Mouse (Mus musculus): Measurements from ENCODE around the gene Dnmbp. TPM values are rescaled to one million over a fixed set of nuclear protein-coding genes. Genes with fewer than 3 reads are reported as not detected.

The Dnmbp gene
- polyA plus RNA-seq, 1 experiment from 2014 or later = 8.4 TPM

- H3K27ac ChIP-seq (ENCODE audit: low read depth, low read length) = no peak overlapping the region
- H3K9me3 ChIP-seq (ENCODE audit: control insufficient read depth, low read length) = no peaks in the 10 kb centered on the region
- no peak overlapping the region for H3K9ac ChIP-seq (replicated peaks; ENCODE audit: low read depth, low read length)
- no peaks in the 10 kb centered on the region for H3K27me3 ChIP-seq (ENCODE audit: control insufficient read depth, insufficient read depth, low read length)
- H3K4me3 ChIP-seq (ENCODE audit: low read depth, low read length) = no peak overlapping the region
- no peak overlapping the region for H3K4me2 ChIP-seq (ENCODE audit: low read depth, low read length)
- no peaks in the 10 kb centered on the region for H3K36me3 ChIP-seq (ENCODE audit: control insufficient read depth, insufficient read depth, low read length)
- WGBS = 17% methylated on average over 7 of the region's 7 CpGs
- no peaks in the 10 kb centered on the region for H3K4me1 ChIP-seq (ENCODE audit: control insufficient read depth, insufficient read depth, low read length)
- no peak for ATAC-seq (ENCODE audit: low read depth)
Observed at GRCm38 (mm10) chr19:43894070-43894469, 45.9 kb downstream of the Dnmbp start.

- no peaks in the 10 kb centered on the region for H3K9me3 ChIP-seq (ENCODE audit: control insufficient read depth, low read length)
- H3K4me1 ChIP-seq (ENCODE audit: control insufficient read depth, insufficient read depth, low read length) = no peaks in the 10 kb centered on the region
- no peak for ATAC-seq (ENCODE audit: low read depth)
- H3K27me3 ChIP-seq (ENCODE audit: control insufficient read depth, insufficient read depth, low read length) = no peaks in the 10 kb centered on the region
- H3K4me3 ChIP-seq (ENCODE audit: low read depth, low read length) = no peak overlapping the region
- no peak overlapping the region for H3K4me2 ChIP-seq (ENCODE audit: low read depth, low read length)
- no peak overlapping the region for H3K9ac ChIP-seq (replicated peaks; ENCODE audit: low read depth, low read length)
- WGBS = 75% methylated on average over 5 of the region's 5 CpGs
- no peaks in the 10 kb centered on the region for H3K36me3 ChIP-seq (ENCODE audit: control insufficient read depth, insufficient read depth, low read length)
- no peak overlapping the region for H3K27ac ChIP-seq (ENCODE audit: low read depth, low read length)
Observed at GRCm38 (mm10) chr19:43890487-43890886, 49.5 kb downstream of the Dnmbp start.

DNA sequence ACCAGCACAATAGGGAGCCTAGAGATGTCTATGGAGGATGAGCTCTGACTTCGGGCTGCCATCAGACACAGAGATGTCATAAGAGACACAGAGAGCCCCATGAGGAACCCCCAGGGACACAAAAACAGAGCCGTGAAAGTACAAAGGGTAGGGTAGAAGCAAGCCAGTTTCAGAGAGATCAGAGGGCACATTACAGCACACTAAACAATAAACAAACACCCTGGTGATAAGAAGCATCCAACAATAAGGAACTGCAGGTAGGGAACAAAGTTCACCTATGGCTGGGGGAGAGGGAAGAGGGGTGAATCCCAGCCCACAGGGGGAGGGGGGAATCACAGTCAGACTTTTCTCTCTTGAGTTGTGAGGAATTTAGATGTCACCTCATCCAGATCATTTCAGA, 52.3 kb downstream of the Dnmbp start:
- ATAC-seq (ENCODE audit: low read depth) = no peak
- Histone ChIP-seq H3K4me2 (ENCODE audit: low read depth, low read length) (no peak overlapping the region), H3K36me3 (ENCODE audit: control insufficient read depth, insufficient read depth, low read length) (no peaks in the 10 kb centered on the region), H3K4me3 (ENCODE audit: low read depth, low read length) (no peak overlapping the region), H3K27ac (ENCODE audit: low read depth, low read length) (no peak overlapping the region), H3K9me3 (ENCODE audit: control insufficient read depth, low read length) (no peaks in the 10 kb centered on the region), H3K9ac (replicated peaks; ENCODE audit: low read depth, low read length) (no peak overlapping the region), H3K4me1 (ENCODE audit: control insufficient read depth, insufficient read depth, low read length) (no peaks in the 10 kb centered on the region), H3K27me3 (ENCODE audit: control insufficient read depth, insufficient read depth, low read length) (no peaks in the 10 kb centered on the region)
- 62% methylated on average over 2 of the region's 2 CpGs for WGBS

DNA sequence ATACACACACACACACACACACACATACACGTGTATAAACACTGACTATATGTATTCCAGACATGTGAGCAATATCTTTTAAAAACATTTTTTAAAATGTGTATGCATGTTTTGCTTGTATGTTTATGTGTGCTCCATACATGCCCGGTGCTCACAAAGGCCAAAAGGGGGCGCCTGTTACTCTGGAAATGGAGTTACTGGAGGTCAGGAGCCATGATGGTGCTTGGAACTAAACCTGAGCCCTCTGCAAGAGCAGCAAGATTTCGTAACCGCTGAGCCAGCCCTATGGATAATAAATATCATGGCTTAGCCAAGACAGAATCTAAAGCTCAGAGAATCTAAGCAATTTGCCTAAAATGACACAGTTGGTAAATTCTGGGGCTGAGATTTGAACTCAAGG, 52.7 kb downstream of the Dnmbp start:
- Histone ChIP-seq H3K27ac (ENCODE audit: low read depth, low read length) (no peak overlapping the region), H3K36me3 (ENCODE audit: control insufficient read depth, insufficient read depth, low read length) (no peaks in the 10 kb centered on the region), H3K9ac (replicated peaks; ENCODE audit: low read depth, low read length) (no peak overlapping the region), H3K9me3 (ENCODE audit: control insufficient read depth, low read length) (no peaks in the 10 kb centered on the region), H3K27me3 (ENCODE audit: control insufficient read depth, insufficient read depth, low read length) (no peaks in the 10 kb centered on the region), H3K4me2 (ENCODE audit: low read depth, low read length) (no peak overlapping the region), H3K4me1 (ENCODE audit: control insufficient read depth, insufficient read depth, low read length) (no peaks in the 10 kb centered on the region), H3K4me3 (ENCODE audit: low read depth, low read length) (no peak overlapping the region)
- WGBS = 91% methylated on average over 5 of the region's 5 CpGs
- no peak for ATAC-seq (ENCODE audit: low read depth)

GRCm38 (mm10) chr19:43886371-43887099, 53.5 kb downstream of the Dnmbp start:
- H3K4me2 ChIP-seq (ENCODE audit: low read depth, low read length) = no peak overlapping the region
- 83% methylated on average over 12 of the region's 12 CpGs for WGBS
- H3K4me3 ChIP-seq (ENCODE audit: low read depth, low read length) = no peak overlapping the region
- H3K36me3 ChIP-seq (ENCODE audit: control insufficient read depth, insufficient read depth, low read length) = no peaks in the 10 kb centered on the region
- no peak overlapping the region for H3K27ac ChIP-seq (ENCODE audit: low read depth, low read length)
- no peaks in the 10 kb centered on the region for H3K4me1 ChIP-seq (ENCODE audit: control insufficient read depth, insufficient read depth, low read length)
- no peaks in the 10 kb centered on the region for H3K9me3 ChIP-seq (ENCODE audit: control insufficient read depth, low read length)
- ATAC-seq (ENCODE audit: low read depth) = no peak
- H3K9ac ChIP-seq (replicated peaks; ENCODE audit: low read depth, low read length) = no peak overlapping the region
- H3K27me3 ChIP-seq (ENCODE audit: control insufficient read depth, insufficient read depth, low read length) = no peaks in the 10 kb centered on the region

GRCm38 (mm10) chr19:43884668-43885498, 55.1 kb downstream of the Dnmbp start:
- peaks cover 2% of the 10 kb centered on the region; the same call in 1 of the 2 replicates for H3K4me1 ChIP-seq (ENCODE audit: control insufficient read depth, insufficient read depth, low read length)
- H3K4me2 ChIP-seq (ENCODE audit: low read depth, low read length) = no peak overlapping the region
- no peak overlapping the region for H3K4me3 ChIP-seq (ENCODE audit: low read depth, low read length)
- H3K36me3 ChIP-seq (ENCODE audit: control insufficient read depth, insufficient read depth, low read length) = no peaks in the 10 kb centered on the region
- no peaks in the 10 kb centered on the region for H3K9me3 ChIP-seq (ENCODE audit: control insufficient read depth, low read length)
- ATAC-seq (ENCODE audit: low read depth) = no peak
- H3K27ac ChIP-seq (ENCODE audit: low read depth, low read length) = no peak overlapping the region
- WGBS = 60% methylated on average over 13 of the region's 13 CpGs
- no peaks in the 10 kb centered on the region for H3K27me3 ChIP-seq (ENCODE audit: control insufficient read depth, insufficient read depth, low read length)
- no peak overlapping the region for H3K9ac ChIP-seq (replicated peaks; ENCODE audit: low read depth, low read length)

- no peaks in the 10 kb centered on the region for H3K27me3 ChIP-seq (ENCODE audit: control insufficient read depth, insufficient read depth, low read length)
- H3K4me2 ChIP-seq (ENCODE audit: low read depth, low read length) = peak overlapping the region; percentile 37
- H3K4me3 ChIP-seq (ENCODE audit: low read depth, low read length) = no peak overlapping the region
- H3K9ac ChIP-seq (replicated peaks; ENCODE audit: low read depth, low read length) = no peak overlapping the region
- no peaks in the 10 kb centered on the region for H3K36me3 ChIP-seq (ENCODE audit: control insufficient read depth, insufficient read depth, low read length)
- peak overlapping the region; percentile 34 for H3K27ac ChIP-seq (ENCODE audit: low read depth, low read length)
- H3K9me3 ChIP-seq (ENCODE audit: control insufficient read depth, low read length) = no peaks in the 10 kb centered on the region
- H3K4me1 ChIP-seq (ENCODE audit: control insufficient read depth, insufficient read depth, low read length) = peaks cover 9% of the 10 kb centered on the region; the same call in 1 of the 2 replicates
- 7% methylated on average over 18 of the region's 18 CpGs for WGBS
- peak; percentile 76 for ATAC-seq (ENCODE audit: low read depth)
Observed at GRCm38 (mm10) chr19:43882895-43883573, 57.0 kb downstream of the Dnmbp start.

DNA sequence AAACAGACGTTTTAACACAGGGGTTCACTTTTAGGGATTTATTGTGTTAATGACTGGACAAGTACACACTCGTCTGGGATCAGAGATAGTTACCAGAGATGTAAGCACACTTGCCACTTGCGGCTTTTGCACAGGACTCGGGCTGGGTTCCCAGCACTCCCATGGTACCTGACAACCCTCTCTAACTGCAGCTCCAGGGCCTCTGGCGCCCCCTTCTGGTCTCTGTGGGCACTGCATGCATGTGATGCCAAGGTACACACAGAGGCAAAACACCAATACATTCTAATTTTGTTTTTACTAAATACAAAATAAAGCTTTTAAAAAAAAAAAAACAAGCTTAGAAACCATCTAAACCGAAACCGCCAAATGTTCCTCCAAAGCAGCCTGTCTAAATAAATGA, 58.4 kb downstream of the Dnmbp start:
- no peak for ATAC-seq (ENCODE audit: low read depth)
- H3K27me3 ChIP-seq (ENCODE audit: control insufficient read depth, insufficient read depth, low read length) = no peaks in the 10 kb centered on the region
- H3K27ac ChIP-seq (ENCODE audit: low read depth, low read length) = no peak overlapping the region
- H3K9me3 ChIP-seq (ENCODE audit: control insufficient read depth, low read length) = no peaks in the 10 kb centered on the region
- H3K36me3 ChIP-seq (ENCODE audit: control insufficient read depth, insufficient read depth, low read length) = no peaks in the 10 kb centered on the region
- no peak overlapping the region for H3K4me3 ChIP-seq (ENCODE audit: low read depth, low read length)
- H3K4me1 ChIP-seq (ENCODE audit: control insufficient read depth, insufficient read depth, low read length) = peaks cover 9% of the 10 kb centered on the region; the same call in 1 of the 2 replicates
- WGBS = 85% methylated on average over 7 of the region's 7 CpGs
- H3K9ac ChIP-seq (replicated peaks; ENCODE audit: low read depth, low read length) = no peak overlapping the region
- H3K4me2 ChIP-seq (ENCODE audit: low read depth, low read length) = no peak overlapping the region

DNA sequence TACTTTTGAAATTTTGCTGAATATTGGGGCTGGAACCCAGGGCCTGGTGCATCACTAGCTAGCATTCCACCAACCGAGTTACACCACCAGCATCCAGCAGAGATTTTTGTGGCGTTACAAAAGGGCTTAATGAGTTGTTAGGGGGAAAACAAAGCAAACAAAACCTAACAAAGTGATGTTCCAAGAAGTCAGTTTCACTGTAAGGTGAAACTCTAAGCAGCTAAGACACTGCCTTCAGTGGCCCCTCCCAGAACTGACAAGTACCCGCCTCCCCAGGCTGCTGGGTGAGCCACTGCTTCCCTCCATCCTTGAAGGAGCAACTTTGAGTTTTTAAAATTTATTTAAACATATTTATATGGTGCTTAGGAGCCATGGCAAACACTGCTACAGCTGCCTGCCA, 59.6 kb downstream of the Dnmbp start:
- Histone ChIP-seq H3K9me3 (ENCODE audit: control insufficient read depth, low read length) (no peaks in the 10 kb centered on the region), H3K27me3 (ENCODE audit: control insufficient read depth, insufficient read depth, low read length) (no peaks in the 10 kb centered on the region), H3K36me3 (ENCODE audit: control insufficient read depth, insufficient read depth, low read length) (no peaks in the 10 kb centered on the region), H3K4me1 (ENCODE audit: control insufficient read depth, insufficient read depth, low read length) (peaks cover 9% of the 10 kb centered on the region; the same call in 1 of the 2 replicates), H3K4me3 (ENCODE audit: low read depth, low read length) (no peak overlapping the region), H3K4me2 (ENCODE audit: low read depth, low read length) (no peak overlapping the region), H3K27ac (ENCODE audit: low read depth, low read length) (no peak overlapping the region), H3K9ac (replicated peaks; ENCODE audit: low read depth, low read length) (no peak overlapping the region)
- ATAC-seq (ENCODE audit: low read depth) = no peak
- WGBS = 17% methylated on average over 3 of the region's 3 CpGs

Measured in neural tube, embryonic 14.5 days (tissue).